Mouse (Mus musculus) ES-E14 (cell line): ENCODE results near the gene Blm.

Experiments used
- CHD2 ChIP-seq: IDR thresholded peaks from 2 replicates; pipeline ENCODE4 v1.6.1; 2014; ENCODE audit warnings: mild to moderate bottlenecking, low read depth, low read length, inconsistent platforms
- HCFC1 ChIP-seq: IDR thresholded peaks from 2 replicates; pipeline ENCODE4 v1.6.1; 2012; ENCODE audit warnings: low read length, inconsistent platforms, borderline replicate concordance; ENCODE audit not compliant: insufficient read depth
- MAFK ChIP-seq: IDR thresholded peaks from 2 replicates; pipeline ENCODE4 v1.6.1; 2014; ENCODE audit warnings: mild to moderate bottlenecking, low read depth, low read length, inconsistent platforms; ENCODE audit not compliant: insufficient read depth
- ZC3H11A ChIP-seq: IDR thresholded peaks from 2 replicates; pipeline ENCODE4 v1.6.1; 2012; ENCODE audit warnings: low read depth, mild to moderate bottlenecking, inconsistent platforms, low read length, borderline replicate concordance
- ZNF384 ChIP-seq: IDR thresholded peaks from 2 replicates; pipeline ENCODE4 v1.6.1; 2012; ENCODE audit warnings: low read depth, low read length, inconsistent platforms

- TF ChIP-seq ZC3H11A (no peak), HCFC1 (no peak), MAFK (no peak), ZNF384 (no peak), CHD2 (no peak)
These were observed 90.3 kb downstream of the Blm start for GRCm38 (mm10) chr7:80444401-80445249.
